Mouse (Mus musculus) limb, embryonic 12.5 days (tissue): ENCODE data around the gene Cenpi. TPM values are rescaled to one million over a fixed set of nuclear protein-coding genes. Genes with fewer than 3 reads are reported as not detected.
A peak's percentile ranks its signal among the peaks of the same experiment; 100 is the strongest.

ENCODE experiments used
- ATAC-seq: fragments of 200-750 bp; cut with Nextera tagmentation; 2 replicates; pipeline ENCODE4 v1.8.0; 2017; ENCODE audit warnings: low read depth, moderate TSS enrichment; ENCODE audit not compliant: insufficient number of reproducible peaks, insufficient read depth, low FRiP score, low TSS enrichment
- H3K27ac ChIP-seq: fragments of 300-500 bp; sonication (generic); 2 replicates; pipeline ENCODE4 v1.5.1; 2016; ENCODE audit warnings: mild to moderate bottlenecking, moderate library complexity
- H3K27me3 ChIP-seq: fragments of 300-500 bp; sonication (generic); 2 replicates; pipeline ENCODE4 v1.6.1; 2016; ENCODE audit warnings: mild to moderate bottlenecking, moderate library complexity
- H3K36me3 ChIP-seq: fragments of 300-500 bp; sonication (generic); 2 replicates; pipeline ENCODE4 v1.6.1; 2016; ENCODE audit warnings: mild to moderate bottlenecking, moderate library complexity
- H3K4me1 ChIP-seq: fragments of 300-500 bp; sonication (generic); replicated peaks from 2 replicates; pipeline ENCODE4 v1.6.1; 2016
- H3K4me2 ChIP-seq: fragments of 300-500 bp; sonication (generic); 2 replicates; pipeline ENCODE4 v1.6.1; 2016; ENCODE audit warnings: mild to moderate bottlenecking, moderate library complexity
- H3K4me3 ChIP-seq: fragments of 300-500 bp; sonication (generic); replicated peaks from 2 replicates; pipeline ENCODE4 v1.5.1; 2016; ENCODE audit warnings: mild to moderate bottlenecking
- H3K9ac ChIP-seq: fragments of 300-500 bp; sonication (generic); replicated peaks from 2 replicates; pipeline ENCODE4 v1.6.1; 2016; ENCODE audit warnings: mild to moderate bottlenecking, moderate library complexity
- H3K9me3 ChIP-seq: fragments of 300-500 bp; sonication (generic); 2 replicates; pipeline ENCODE4 v1.6.1; 2016; ENCODE audit warnings: mild to moderate bottlenecking, moderate library complexity
- WGBS: fragments of 180-500 bp; shearing (Covaris S2); methylation state at CpG from one replicate; pipeline ENCODE4 v1.1.7; 2016; 5-methylcytosine and 5-hydroxymethylcytosine counted together
- polyA plus RNA-seq: library from polyadenylated mRNA; unstranded; fragments of >200 nt; fragmentation: Nextera tagmentation; extraction: Ambion mirVana; gene quantifications from 2 replicates; pipeline ENCODE4 v1.2.1, GENCODE M21; 2016

The Cenpi gene
- polyA plus RNA-seq, 1 experiment from 2014 or later: 29.7 TPM

GRCm38 (mm10) chrX:134365421-134365820 is 57.5 kb downstream of the Cenpi start:
- no peak overlapping the region for H3K9ac ChIP-seq
- H3K27me3 ChIP-seq: peaks cover 4% of the 10 kb centered on the region; the same call in 1 of the 2 replicates
- no peak overlapping the region for H3K4me2 ChIP-seq
- no peaks in the 10 kb centered on the region for H3K36me3 ChIP-seq
- ATAC-seq: no peak
- H3K4me3 ChIP-seq: no peak overlapping the region
- H3K27ac ChIP-seq: no peak overlapping the region
- H3K4me1 ChIP-seq: no peaks in the 10 kb centered on the region
- no peaks in the 10 kb centered on the region for H3K9me3 ChIP-seq
- whole genome bisulfite sequencing: 78% methylated on average over 1 of the region's 1 CpGs

- Histone ChIP-seq H3K36me3 (no peaks in the 10 kb centered on the region), H3K27ac (no peak overlapping the region), H3K9ac (no peak overlapping the region), H3K4me1 (no peaks in the 10 kb centered on the region), H3K4me2 (no peak overlapping the region), H3K4me3 (no peak overlapping the region), H3K9me3 (no peaks in the 10 kb centered on the region), H3K27me3 (peaks cover 4% of the 10 kb centered on the region; the same call in 1 of the 2 replicates)
- 83% methylated on average over 3 of the region's 3 CpGs for WGBS
- no peak for ATAC-seq
These were observed 58.7 kb downstream of the Cenpi start for GRCm38 (mm10) chrX:134366547-134366946.

GRCm38 (mm10) chrX:134371279-134371678 is 63.4 kb downstream of the Cenpi start:
- Histone ChIP-seq H3K4me3 (no peak overlapping the region), H3K36me3 (no peaks in the 10 kb centered on the region), H3K4me1 (no peaks in the 10 kb centered on the region), H3K27ac (no peak overlapping the region), H3K9me3 (no peaks in the 10 kb centered on the region), H3K9ac (no peak overlapping the region), H3K4me2 (no peak overlapping the region), H3K27me3 (peaks cover 3% of the 10 kb centered on the region; the same call in 1 of the 2 replicates)
- ATAC-seq: no peak
- 14% methylated on average over 2 of the region's 2 CpGs for whole genome bisulfite sequencing

- no peak for ATAC-seq
- H3K4me3 ChIP-seq: no peak overlapping the region
- WGBS: 30% methylated on average over 1 of the region's 1 CpGs
- H3K27ac ChIP-seq: no peak overlapping the region
- peaks cover 4% of the 10 kb centered on the region; the same call in 1 of the 2 replicates for H3K27me3 ChIP-seq
- H3K4me2 ChIP-seq: no peak overlapping the region
- no peak overlapping the region for H3K9ac ChIP-seq
- no peaks in the 10 kb centered on the region for H3K4me1 ChIP-seq
- no peaks in the 10 kb centered on the region for H3K9me3 ChIP-seq
- no peaks in the 10 kb centered on the region for H3K36me3 ChIP-seq
These were observed 66.3 kb downstream of the Cenpi start for GRCm38 (mm10) chrX:134374190-134374589.

- no peak for ATAC-seq
- no peaks in the 10 kb centered on the region for H3K36me3 ChIP-seq
- H3K27me3 ChIP-seq: peaks cover 5% of the 10 kb centered on the region; the same call in 1 of the 2 replicates
- H3K9ac ChIP-seq: no peak overlapping the region
- no peaks in the 10 kb centered on the region for H3K4me1 ChIP-seq
- no peak overlapping the region for H3K27ac ChIP-seq
- no peak overlapping the region for H3K4me3 ChIP-seq
- no peak overlapping the region for H3K4me2 ChIP-seq
- no peaks in the 10 kb centered on the region for H3K9me3 ChIP-seq
- WGBS: 82% methylated on average over 6 of the region's 6 CpGs
These were observed 77.0 kb downstream of the Cenpi start for GRCm38 (mm10) chrX:134384896-134385295.

- no peak overlapping the region for H3K4me2 ChIP-seq
- no peak for ATAC-seq
- WGBS: 62% methylated on average over 2 of the region's 2 CpGs
- no peak overlapping the region for H3K27ac ChIP-seq
- no peaks in the 10 kb centered on the region for H3K36me3 ChIP-seq
- no peaks in the 10 kb centered on the region for H3K4me1 ChIP-seq
- H3K27me3 ChIP-seq: peaks cover 7% of the 10 kb centered on the region
- no peak overlapping the region for H3K4me3 ChIP-seq
- H3K9ac ChIP-seq: no peak overlapping the region
- H3K9me3 ChIP-seq: no peaks in the 10 kb centered on the region
These were observed 91.1 kb downstream of the Cenpi start for GRCm38 (mm10) chrX:134398972-134399371.

- Histone ChIP-seq H3K27me3 (peaks cover 23% of the 10 kb centered on the region), H3K27ac (no peak within 1 kb of the TSS), H3K9me3 (no peaks in the 10 kb centered on the region), H3K4me2 (peak within 1 kb of the TSS; percentile 54), H3K4me3 (peak within 1 kb of the TSS; percentile 33), H3K9ac (0 out of 2 replicates have a peak within 1 kb of the TSS, but pooled peaks have one; percentile 18), H3K4me1 (no peaks in the 10 kb centered on the region), H3K36me3 (no peaks in the 10 kb centered on the region)
- WGBS: 33% methylated on average over 13 of the region's 15 CpGs
- no peak for ATAC-seq
These were observed 96.1 kb downstream of the Cenpi start, which contains the start of gene Drp2 for GRCm38 (mm10) chrX:134403863-134404583. TSS of gene Drp2 (plus strand) at chrX:134404551.

GRCm38 (mm10) chrX:134404584-134404955 is 96.7 kb downstream of the Cenpi start:
- peak; percentile 59; the same call in 1 of the 2 replicates for ATAC-seq
- Histone ChIP-seq H3K27ac (no peak overlapping the region), H3K27me3 (peaks cover 24% of the 10 kb centered on the region), H3K4me3 (peak overlapping the region; percentile 33), H3K4me2 (peak overlapping the region; percentile 54), H3K9me3 (no peaks in the 10 kb centered on the region), H3K4me1 (no peaks in the 10 kb centered on the region), H3K9ac (0 out of 2 replicates have a peak overlapping the region, but pooled peaks have one; percentile 18), H3K36me3 (no peaks in the 10 kb centered on the region)
- whole genome bisulfite sequencing: 36% methylated on average over 12 of the region's 14 CpGs

GRCm38 (mm10) chrX:134409354-134409900 is 101.5 kb downstream of the Cenpi start:
- no peak for ATAC-seq
- Histone ChIP-seq H3K4me1 (no peaks in the 10 kb centered on the region), H3K27me3 (peaks cover 13% of the 10 kb centered on the region), H3K27ac (no peak overlapping the region), H3K9me3 (no peaks in the 10 kb centered on the region), H3K4me3 (no peak overlapping the region), H3K36me3 (no peaks in the 10 kb centered on the region), H3K4me2 (no peak overlapping the region), H3K9ac (no peak overlapping the region)
- WGBS: 87% methylated on average over 6 of the region's 6 CpGs

- H3K27ac ChIP-seq: no peak overlapping the region
- no peak for ATAC-seq
- H3K27me3 ChIP-seq: peaks cover 3% of the 10 kb centered on the region
- no peak overlapping the region for H3K4me2 ChIP-seq
- no peaks in the 10 kb centered on the region for H3K36me3 ChIP-seq
- H3K9ac ChIP-seq: no peak overlapping the region
- H3K4me1 ChIP-seq: no peaks in the 10 kb centered on the region
- WGBS: 100% methylated on average over 1 of the region's 1 CpGs
- H3K9me3 ChIP-seq: no peaks in the 10 kb centered on the region
- H3K4me3 ChIP-seq: no peak overlapping the region
These were observed 104.2 kb downstream of the Cenpi start for GRCm38 (mm10) chrX:134412096-134412495.
